Mouse (Mus musculus): ENCODE data around the gene Atxn1.

GRCm38 (mm10) chr13:45829341-45829936 lies 135.4 kb downstream of the Atxn1 start:
- TF ChIP-seq CTCF (IDR thresholded peaks at IDR 0.05) (no peak), EP300 (IDR thresholded peaks at IDR 0.05) (no peak)

Data from lung, postnatal 0 days (tissue).